Mouse (Mus musculus) CH12.LX (cell line): ENCODE measurements around the gene Klhdc4. TPM values are rescaled to one million over a fixed set of nuclear protein-coding genes. Genes with fewer than 3 reads are reported as not detected.

Source experiments
- DNase-seq: peaks from one replicate; pipeline ENCODE4 v3.0.0-alpha.2; 2013; ENCODE audit errors: extremely low read depth
- H3K27ac ChIP-seq: 2 replicates; pipeline ENCODE4 v1.5.1; 2012; ENCODE audit warnings: low read depth, mild to moderate bottlenecking, control low read depth, moderate library complexity; ENCODE audit not compliant: insufficient read depth
- H3K27me3 ChIP-seq: replicated peaks from 2 replicates; pipeline ENCODE3; 2012; ENCODE audit warnings: inconsistent platforms
- H3K36me3 ChIP-seq, 2 experiments: replicated peaks in 1 of 2; 2 replicates each; pipeline versions ENCODE3 to v1.6.1; 2012; ENCODE audit warnings: inconsistent platforms in 1 of 2, low read length in 1 of 2, mild to moderate bottlenecking in 1 of 2, mixed read lengths in 1 of 2, moderate library complexity in 1 of 2; ENCODE audit not compliant: control insufficient read depth in 1 of 2, insufficient read depth in 1 of 2
- H3K4me1 ChIP-seq, 2 experiments: 2 replicates each; pipeline ENCODE4 v1.6.1; 2012; ENCODE audit warnings: inconsistent platforms in 1 of 2, moderate library complexity in 1 of 2; ENCODE audit not compliant: insufficient read depth in 2 of 2, control insufficient read depth in 1 of 2
- H3K4me2 ChIP-seq: 2 replicates; pipeline ENCODE4 v1.6.1; 2012; ENCODE audit warnings: low read depth, mild to moderate bottlenecking, control low read depth; ENCODE audit not compliant: poor library complexity, insufficient read depth, severe bottlenecking
- H3K4me3 ChIP-seq, 3 experiments: fragments of 150-350 bp in 1 of 3; sonication (generic) in 1 of 3; replicated peaks in 1 of 3; 2 replicates each; pipeline versions ENCODE3 to v1.5.1; 2011 to 2012; ENCODE audit warnings: low read depth in 2 of 3, low read length in 2 of 3, mild to moderate bottlenecking in 2 of 3, moderate library complexity in 2 of 3, control low read depth in 1 of 3, improper control_type of control experiment in 1 of 3, inconsistent platforms in 1 of 3, mixed read lengths in 1 of 3; ENCODE audit not compliant: poor library complexity in 1 of 3
- H3K79me2 ChIP-seq: replicated peaks from 2 replicates; pipeline ENCODE4 v1.6.1; 2012; ENCODE audit warnings: mild to moderate bottlenecking, moderate library complexity; ENCODE audit not compliant: control insufficient read depth, poor library complexity, insufficient read depth, severe bottlenecking; ENCODE audit errors: extremely low read depth
- H3K9ac ChIP-seq: 2 replicates; pipeline ENCODE4 v1.6.1; 2012; ENCODE audit warnings: low read depth, mild to moderate bottlenecking, control low read depth, moderate library complexity; ENCODE audit not compliant: insufficient read depth
- H3K9me3 ChIP-seq: replicated peaks from 2 replicates; pipeline ENCODE3; 2012; ENCODE audit warnings: low read length, inconsistent platforms, mixed read lengths
- BHLHE40 ChIP-seq: IDR thresholded peaks from 2 replicates; pipeline ENCODE4 v1.6.1; 2011; ENCODE audit warnings: mild to moderate bottlenecking, low read depth, low read length, improper control_type of control experiment
- CHD1 ChIP-seq: IDR thresholded peaks from 2 replicates; pipeline ENCODE4 v1.6.1; 2012; ENCODE audit warnings: low read depth, low read length, improper control_type of control experiment, inconsistent platforms
- CHD2 ChIP-seq: IDR thresholded peaks from 2 replicates; pipeline ENCODE4 v1.6.1; 2011; ENCODE audit warnings: low read length, improper control_type of control experiment
- EP300 ChIP-seq: IDR thresholded peaks from 2 replicates; pipeline ENCODE4 v1.6.1; 2011; ENCODE audit warnings: low read length, improper control_type of control experiment
- ETS1 ChIP-seq: conservative IDR thresholded peaks from 2 replicates; pipeline ENCODE4 v1.6.1; 2012; ENCODE audit warnings: low read depth, mild to moderate bottlenecking, inconsistent platforms, low read length, improper control_type of control experiment, moderate library complexity
- HCFC1 ChIP-seq: IDR thresholded peaks from 2 replicates; pipeline ENCODE4 v1.6.1; 2012; ENCODE audit warnings: low read depth, mild to moderate bottlenecking, inconsistent platforms, low read length, improper control_type of control experiment
- JUND ChIP-seq: conservative IDR thresholded peaks from 2 replicates; pipeline ENCODE4 v1.6.1; 2011; ENCODE audit warnings: low read depth, low read length, improper control_type of control experiment
- MAFK ChIP-seq: IDR thresholded peaks from 2 replicates; pipeline ENCODE4 v1.6.1; 2011; ENCODE audit warnings: low read length, improper control_type of control experiment; ENCODE audit not compliant: insufficient replicate concordance
- POLR2AphosphoS2 ChIP-seq: IDR thresholded peaks from 2 replicates; pipeline ENCODE4 v1.6.1; 2011; ENCODE audit warnings: low read depth, low read length, improper control_type of control experiment
- RAD21 ChIP-seq: IDR thresholded peaks from 2 replicates; pipeline ENCODE4 v1.6.1; 2011; ENCODE audit warnings: low read depth, mild to moderate bottlenecking, low read length, improper control_type of control experiment, moderate library complexity
- RCOR1 ChIP-seq: conservative IDR thresholded peaks from 2 replicates; pipeline ENCODE4 v1.6.1; 2012; ENCODE audit warnings: low read depth, mild to moderate bottlenecking, inconsistent platforms, low read length, improper control_type of control experiment
- SIN3A ChIP-seq: IDR thresholded peaks from 2 replicates; pipeline ENCODE4 v1.6.1; 2012; ENCODE audit warnings: low read length, improper control_type of control experiment, inconsistent platforms
- SMC3 ChIP-seq: IDR thresholded peaks from 2 replicates; pipeline ENCODE4 v1.6.1; 2011; ENCODE audit warnings: low read depth, low read length, improper control_type of control experiment
- TBP ChIP-seq: conservative IDR thresholded peaks from 2 replicates; pipeline ENCODE4 v1.6.1; 2011; ENCODE audit warnings: low read depth, low read length, improper control_type of control experiment
- TCF12 ChIP-seq: IDR thresholded peaks from 2 replicates; pipeline ENCODE4 v1.6.1; 2014; ENCODE audit warnings: low read depth, mild to moderate bottlenecking, inconsistent platforms, low read length, improper control_type of control experiment
- UBTF ChIP-seq: IDR thresholded peaks from 2 replicates; pipeline ENCODE4 v1.6.1; 2012; ENCODE audit warnings: low read depth, mild to moderate bottlenecking, inconsistent platforms, low read length, improper control_type of control experiment, moderate library complexity
- USF2 ChIP-seq: conservative IDR thresholded peaks from 2 replicates; pipeline ENCODE4 v1.6.1; 2011; ENCODE audit warnings: low read depth, low read length, improper control_type of control experiment
- ZMIZ1 ChIP-seq: IDR thresholded peaks from 2 replicates; pipeline ENCODE4 v1.6.1; 2012; ENCODE audit warnings: low read depth, mild to moderate bottlenecking, inconsistent platforms, low read length, improper control_type of control experiment
- ZNF384 ChIP-seq: IDR thresholded peaks from 2 replicates; pipeline ENCODE4 v1.6.1; 2012; ENCODE audit warnings: low read depth, low read length, improper control_type of control experiment, inconsistent platforms
- dilution Hi-C: fragments of 300-500 bp; cut with MboI; formaldehyde crosslinking; loops from 2 replicates; pipeline ENCODE4 v1.14.3; 2020; ENCODE audit warnings: low sequenced_read_pairs; ENCODE audit not compliant: extremely low pct_unique_long_range_greater_than_20kb, extremely low pct_ligation_motif_present
- in situ Hi-C: fragments of 300-500 bp; cut with MboI; formaldehyde crosslinking; loops from 3 replicates; pipeline ENCODE4 v1.14.3; 2019; ENCODE audit warnings: low sequenced_read_pairs, low pct_ligation_motif_present, low pct_unique_long_range_greater_than_20kb, mixed read lengths
- polyA plus RNA-seq: library from polyadenylated mRNA; unstranded; fragments of >175 nt; gene quantifications from 2 replicates; pipeline ENCODE4 v1.2.1, GENCODE M21; 2012; ENCODE audit warnings: low read depth; ENCODE audit not compliant: insufficient read length
- total RNA-seq, 2 experiments: library from RNA; depleted of rRNA; stranded (reverse); fragments of 300-350 nt in 1 of 2; fragments of >200 nt in 1 of 2; gene quantifications; 2 replicates each; pipeline ENCODE4 v1.2.3; 2012 to 2014

Gene Klhdc4
- total and polyA plus RNA-seq, 3 experiments, result 35.5 to 54.3 (median 51.5) TPM

- TF ChIP-seq JUND (no peak), RAD21 (no peak), SIN3A (no peak)
- Histone ChIP-seq H3K36me3 (peaks cover 39 to 80% of the 10 kb centered on the region in 2 experiments), H3K27ac (no peak overlapping the region), H3K4me2 (no peak overlapping the region), H3K9me3 (no peaks in the 10 kb centered on the region), H3K79me2 (no peaks in the 10 kb centered on the region), H3K27me3 (no peaks in the 10 kb centered on the region), H3K4me1 (peaks cover 0 to 23% of the 10 kb centered on the region in 2 experiments; a peak in 2 of 4 replicates), H3K9ac (no peak overlapping the region), H3K4me3 (no peak overlapping the region)
- no peak for DNase-seq
- in situ Hi-C loops (no loop called here), dilution Hi-C loops (no loop called here)
Measured at GRCm38 (mm10) chr8:121811931-121812570, 17.3 kb downstream of the Klhdc4 start.

GRCm38 (mm10) chr8:121811502-121811901 is 17.9 kb downstream of the Klhdc4 start:
- no peak for TF ChIP-seq POLR2AphosphoS2
- TF ChIP-seq BHLHE40, result no peak
- TF ChIP-seq MAFK, result no peak
- no peak for TF ChIP-seq SMC3
- TF ChIP-seq JUND, result no peak
- TF ChIP-seq ZMIZ1, result no peak
- TF ChIP-seq SIN3A, result no peak
- no peak for TF ChIP-seq RCOR1
- TF ChIP-seq HCFC1, result no peak
- no peak for TF ChIP-seq CHD1
- TF ChIP-seq EP300, result no peak
- TF ChIP-seq TBP, result no peak
- no peak for TF ChIP-seq UBTF
- no peak for TF ChIP-seq USF2
- TF ChIP-seq CHD2, result no peak
- no peak for TF ChIP-seq TCF12
- no peak for TF ChIP-seq ZNF384
- no peak for TF ChIP-seq ETS1
- DNase-seq, result no peak
- Histone ChIP-seq H3K9ac (no peak overlapping the region), H3K4me1 (peaks cover 0 to 25% of the 10 kb centered on the region in 2 experiments; a peak in 2 of 4 replicates), H3K4me2 (no peak overlapping the region), H3K79me2 (no peaks in the 10 kb centered on the region), H3K27ac (no peak overlapping the region), H3K27me3 (no peaks in the 10 kb centered on the region), H3K36me3 (peaks cover 39 to 79% of the 10 kb centered on the region in 2 experiments), H3K4me3 (no peak overlapping the region), H3K9me3 (no peaks in the 10 kb centered on the region)
- dilution Hi-C loops (no loop called here), in situ Hi-C loops (no loop called here)
